Mouse (Mus musculus): ENCODE measurements around the gene Slx1b.

DNA sequence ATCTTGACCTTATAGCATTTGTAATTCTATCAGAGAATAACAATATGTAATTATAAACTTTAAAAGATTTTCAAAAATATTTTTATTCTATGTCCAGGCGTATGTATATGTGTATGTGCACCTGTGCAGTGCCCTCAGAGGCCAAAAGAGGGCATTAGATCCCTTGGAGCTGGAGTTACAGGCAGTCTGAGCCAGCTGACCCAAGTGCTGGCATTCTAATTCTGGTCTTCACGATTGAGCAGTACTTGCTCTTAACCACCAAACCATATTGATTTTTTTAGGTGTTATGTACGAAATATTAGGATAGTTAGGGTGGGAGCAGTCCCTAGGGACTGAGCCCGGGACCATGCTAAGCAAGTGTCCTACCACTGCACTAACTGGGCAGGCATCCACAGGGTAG, 47.1 kb downstream of the Slx1b start:
- TF ChIP-seq POLR2A (IDR thresholded peaks at IDR 0.05; ENCODE audit: control insufficient read depth, low read depth, low read length) (no peak), CTCF (IDR thresholded peaks at IDR 0.05; ENCODE audit: control insufficient read depth, insufficient read depth, insufficient replicate concordance, low read depth, low read length) (no peak)

Measured in testis, adult 2 months (tissue).